In genomic region chr2:93188020-93188760, GRCm38 (mm10) we compare ENCODE assay signal across 8 mouse cellular contexts. TPM values are rescaled to one million over a fixed set of nuclear protein-coding genes. Genes with fewer than 3 reads are reported as not detected.
DNase-seq lines count a peak whose midpoint lies in the region; ATAC-seq and TF ChIP-seq lines count a peak whose summit lies in the region.

No protein-coding gene starts in this region.

- DNase-seq in heart, adult 11 months: peak; percentile 93
- DNase-seq in heart, postnatal 25 days (ENCODE audit: low spot score): no peak
- DNase-seq in MN1 (ENCODE audit: low spot score): peak; percentile 49
- no peak for DNase-seq in kidney, postnatal 0 days (ENCODE audit: low spot score)
- DNase-seq in left cerebral cortex, adult 18-20 months (ENCODE audit: low spot score in 2 of 2): no peak
- DNase-seq in frontal cortex, postnatal 36 days (ENCODE audit: low spot score in 2 of 2): no peak

- 0% methylated on average over 51 of the region's 53 CpGs for WGBS in forebrain, embryonic 16.5 days
- WGBS in kidney, postnatal 0 days: 1% methylated on average over 53 of the region's 53 CpGs
- WGBS in midbrain, embryonic 16.5 days: under 1% methylated on average over 53 of the region's 53 CpGs

- no peaks in the 10 kb centered on the region for H3K36me3 ChIP-seq in forebrain, embryonic 16.5 days (ENCODE audit: control insufficient read depth, insufficient read depth)
- H3K36me3 ChIP-seq in kidney, postnatal 0 days (ENCODE audit: insufficient read depth, low read length): no peaks in the 10 kb centered on the region
- no peaks in the 10 kb centered on the region for H3K36me3 ChIP-seq in midbrain, embryonic 16.5 days (ENCODE audit: control insufficient read depth, insufficient read depth, low read length)

- no peaks in the 10 kb centered on the region for H3K9me3 ChIP-seq in forebrain, embryonic 16.5 days (ENCODE audit: control insufficient read depth, low read length)
- no peaks in the 10 kb centered on the region for H3K9me3 ChIP-seq in kidney, postnatal 0 days (replicated peaks; ENCODE audit: low read length)
- no peaks in the 10 kb centered on the region for H3K9me3 ChIP-seq in midbrain, embryonic 16.5 days (replicated peaks; ENCODE audit: control insufficient read depth, low read length, poor library complexity, severe bottlenecking)

- peak overlapping the region; percentile 89 for H3K4me3 ChIP-seq in forebrain, embryonic 16.5 days (replicated peaks; ENCODE audit: low read length)
- peak overlapping the region; percentile 71 for H3K4me3 ChIP-seq in kidney, postnatal 0 days (replicated peaks; ENCODE audit: low read depth, low read length)
- H3K4me3 ChIP-seq in midbrain, embryonic 16.5 days (ENCODE audit: low read depth, low read length): peak overlapping the region; percentile 71

- H3K27ac ChIP-seq in forebrain, embryonic 16.5 days (ENCODE audit: low read length): peak overlapping the region; percentile 93
- H3K27ac ChIP-seq in kidney, postnatal 0 days: peak overlapping the region; percentile 47; the same call in 1 of the 2 replicates
- peak overlapping the region; percentile 90 for H3K27ac ChIP-seq in midbrain, embryonic 16.5 days (ENCODE audit: low read length)

- TF ChIP-seq CTCF in kidney, postnatal 0 days (IDR thresholded peaks at IDR 0.05; ENCODE audit: low read depth): no peak

- intact Hi-C loops in heart, postnatal 25 days (cut with DNase I): loop anchor here (1.0 to 2.0 kb wide), 2 partner anchors 55 to 119 kb away; no protein-coding TSS in a partner anchor

- peak overlapping the region; percentile 89 for H3K4me2 ChIP-seq in forebrain, embryonic 16.5 days (ENCODE audit: low read length)
- H3K4me2 ChIP-seq in kidney, postnatal 0 days (ENCODE audit: low read length): peak overlapping the region; percentile 100
- H3K4me2 ChIP-seq in midbrain, embryonic 16.5 days (ENCODE audit: low read length): peak overlapping the region; percentile 80

- no peaks in the 10 kb centered on the region for H3K27me3 ChIP-seq in forebrain, embryonic 16.5 days (replicated peaks; ENCODE audit: control insufficient read depth, insufficient read depth, low read length)
- no peaks in the 10 kb centered on the region for H3K27me3 ChIP-seq in kidney, postnatal 0 days (ENCODE audit: insufficient read depth, low read length)
- H3K27me3 ChIP-seq in midbrain, embryonic 16.5 days (ENCODE audit: control insufficient read depth, insufficient read depth, low read depth, low read length): no peaks in the 10 kb centered on the region

- ATAC-seq in forebrain, embryonic 16.5 days: peak; percentile 27
- ATAC-seq in kidney, postnatal 0 days (replicated peaks; ENCODE audit: low FRiP score, low read depth): no peak
- ATAC-seq in midbrain, embryonic 16.5 days: peak; percentile 26

- peaks cover 51% of the 10 kb centered on the region for H3K4me1 ChIP-seq in forebrain, embryonic 16.5 days (replicated peaks; ENCODE audit: control insufficient read depth, insufficient read depth, low read length)
- H3K4me1 ChIP-seq in kidney, postnatal 0 days (replicated peaks; ENCODE audit: insufficient read depth, low read length): peaks cover 30% of the 10 kb centered on the region
- peaks cover 52% of the 10 kb centered on the region for H3K4me1 ChIP-seq in midbrain, embryonic 16.5 days (ENCODE audit: control insufficient read depth, insufficient read depth, low read length)

- H3K9ac ChIP-seq in forebrain, embryonic 16.5 days (replicated peaks; ENCODE audit: low read depth, low read length): peak overlapping the region; percentile 99
- peak overlapping the region; percentile 72 for H3K9ac ChIP-seq in kidney, postnatal 0 days (ENCODE audit: low read depth, low read length)
- peak overlapping the region; percentile 88 for H3K9ac ChIP-seq in midbrain, embryonic 16.5 days (ENCODE audit: low read depth, low read length)

RNA-seq across cellular contexts. Expression of gene Trp53i11, which starts 0.8 kb away (rescaled TPM):
- 10 to 100 TPM; 30.3 to 45.6 TPM for total RNA-seq in heart, postnatal 25 days (2021)
- polyA plus RNA-seq in forebrain, embryonic 16.5 days (2015; fragmentation: Nextera tagmentation; extraction: Ambion mirVana): 107 and 110 TPM in 2 replicates
- 24.9 and 28.3 TPM in 2 replicates for polyA plus RNA-seq in kidney, postnatal 0 days (2015; fragmentation: Nextera tagmentation; extraction: Ambion mirVana)
- 125 and 139 TPM in 2 replicates for polyA plus RNA-seq in midbrain, embryonic 16.5 days (2015; fragmentation: Nextera tagmentation; extraction: Ambion mirVana)
- 100 to 1,000 TPM; 112 to 128 TPM for total RNA-seq in left cerebral cortex, adult 18-20 months (2021)

Comparison
In these comparisons a context has a peak if more than half of its experiments do, and no peak if none do; other contexts are left out.
1. DNase-seq: peak in heart, adult 11 months (single experiment) and MN1 (single experiment); none in heart, postnatal 25 days (single experiment), kidney, postnatal 0 days (single experiment), left cerebral cortex, adult 18-20 months (0 of 2) and frontal cortex, postnatal 36 days (0 of 2).
2. Peak in every context shown above with its lines, with median percentiles within 50 percentile points of each other: H3K27ac ChIP-seq, H3K4me2 ChIP-seq, H3K4me3 ChIP-seq and H3K9ac ChIP-seq.